Mouse (Mus musculus): Measurements from ENCODE around the gene Herc3.

Gene Herc3

DNA sequence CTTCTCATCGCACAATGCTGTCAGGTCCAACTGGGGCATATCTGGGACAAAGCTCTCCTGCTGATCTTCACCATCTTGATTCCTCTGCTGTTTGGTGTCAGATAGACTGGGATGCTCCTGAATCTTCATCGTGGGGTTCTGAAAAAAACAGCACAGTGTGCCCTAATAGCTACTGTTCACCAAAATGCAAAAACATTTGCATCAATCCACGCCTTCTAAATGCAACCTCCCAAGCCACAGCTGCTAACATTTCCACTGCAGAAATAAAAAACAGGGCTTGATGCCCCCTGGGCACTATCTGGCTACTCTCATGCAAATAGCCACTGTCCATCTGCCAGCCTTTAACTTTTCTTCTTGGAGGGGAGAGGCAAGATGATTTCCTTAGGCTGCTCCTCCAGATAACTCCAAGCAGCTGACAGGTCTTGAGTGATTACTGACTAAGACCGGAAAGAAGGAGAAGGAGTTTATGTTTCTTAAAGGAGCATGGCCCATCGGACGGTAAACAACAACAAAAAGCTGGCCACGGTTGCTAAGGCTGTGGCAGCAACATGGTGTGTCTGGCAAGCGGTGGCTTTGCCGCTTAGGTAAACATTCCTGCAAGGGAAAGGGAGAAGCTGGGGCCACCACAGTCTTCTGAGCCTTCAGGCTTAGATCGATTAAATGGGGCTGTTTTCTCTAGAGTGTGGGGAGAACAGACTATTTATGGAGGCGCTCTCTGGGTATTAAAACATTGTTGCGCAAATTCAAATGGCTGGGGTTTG is 134.0 kb downstream of the Herc3 start:
- DNase-seq (ENCODE audit: extremely low spot score, low read depth, low spot score): no peak

DNA sequence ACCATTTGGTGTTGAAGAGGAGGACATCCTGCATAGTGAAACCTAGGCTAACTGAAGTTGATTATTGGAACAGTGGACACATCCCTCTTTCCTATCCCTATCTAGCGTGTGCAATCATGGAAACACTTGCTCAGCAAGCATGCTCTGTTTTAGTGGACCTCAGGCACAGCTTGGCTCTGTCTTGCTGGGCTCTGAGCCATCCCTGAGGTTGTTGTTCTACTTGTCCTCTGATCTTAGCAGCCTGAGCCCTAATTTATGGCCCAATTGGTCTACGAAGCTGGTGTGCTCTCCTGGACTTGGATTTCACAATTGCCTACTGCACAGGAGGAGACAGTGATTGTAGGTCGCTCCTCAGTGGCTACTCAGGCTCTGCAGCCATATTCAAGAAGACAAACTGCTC is 137.0 kb downstream of the Herc3 start:
- no peak for DNase-seq (ENCODE audit: extremely low spot score, low read depth, low spot score)
